Mouse (Mus musculus) brown adipose tissue, adult 24 weeks (tissue): ENCODE data around the gene Rnps1. TPM values are rescaled to one million over a fixed set of nuclear protein-coding genes. Genes with fewer than 3 reads are reported as not detected.
A peak's percentile ranks its signal among the peaks of the same experiment; 100 is the strongest.

Source experiments
- H3K27ac ChIP-seq: fragments of 200-500 bp; replicated peaks from 2 replicates; pipeline ENCODE4 v1.5.1; 2012; ENCODE audit warnings: low read depth, mild to moderate bottlenecking, low read length
- H3K4me1 ChIP-seq: fragments of 200-500 bp; 2 replicates; pipeline ENCODE4 v1.6.1; 2012; ENCODE audit warnings: low read length, mixed read lengths; ENCODE audit not compliant: control insufficient read depth, insufficient read depth, insufficient read length
- H3K4me3 ChIP-seq: fragments of 200-500 bp; 2 replicates; pipeline ENCODE4 v1.5.1; 2012; ENCODE audit warnings: low read depth, mild to moderate bottlenecking, low read length, moderate library complexity; ENCODE audit not compliant: insufficient read depth
- polyA plus RNA-seq: library from polyadenylated mRNA; stranded (reverse); fragments of >200 nt; gene quantifications from 2 replicates; pipeline ENCODE4 v1.2.4, GENCODE M21; 2012; ENCODE audit not compliant: missing spikeins, insufficient read depth, insufficient read length

Gene Rnps1
- polyA plus RNA-seq: 44.3 and 47.2 TPM in 2 replicates

DNA sequence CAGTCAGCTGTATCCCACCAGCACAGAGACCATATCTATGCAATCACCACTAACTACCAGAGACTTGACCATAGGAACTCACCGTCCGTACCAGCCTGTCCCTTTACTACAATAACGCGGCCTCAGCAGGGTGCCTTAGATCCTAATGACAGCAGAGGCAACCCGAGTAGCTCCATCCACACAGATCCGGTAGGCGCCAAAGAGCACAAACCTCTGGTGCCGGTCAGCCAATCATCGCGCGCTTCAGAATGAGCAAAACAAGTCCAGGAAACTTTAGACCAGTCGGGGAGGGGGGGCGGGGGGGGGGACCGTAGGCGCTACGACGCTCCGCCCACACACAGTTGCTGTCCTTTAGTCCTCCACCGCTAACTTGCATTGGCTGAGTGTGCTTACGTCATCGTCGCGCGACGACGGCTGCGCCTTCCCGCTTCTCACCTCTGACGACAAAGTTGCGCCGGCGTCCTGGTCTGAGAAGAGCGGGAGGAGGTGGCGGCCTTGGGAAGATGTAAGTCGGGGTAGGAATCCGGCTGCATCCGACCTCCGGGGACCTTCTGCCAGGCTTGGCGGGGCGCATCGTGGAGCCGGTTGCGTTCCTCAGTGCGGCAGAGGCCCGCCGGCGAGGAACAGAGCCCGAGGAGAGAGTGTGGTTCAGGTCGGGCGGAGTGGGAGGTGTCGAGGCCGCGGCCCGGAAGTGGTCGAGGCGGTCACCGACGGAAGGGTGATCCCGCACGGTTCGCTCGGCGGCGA, at the start of gene Rnps1:
TSS of gene Rnps1 (plus strand) at position 336 of the 747 bp plus-strand sequence.
- Histone ChIP-seq H3K27ac (peak within 1 kb of the TSS; percentile 76), H3K4me1 (peaks cover 4% of the 10 kb centered on the region; the same call in 1 of the 2 replicates), H3K4me3 (peak within 1 kb of the TSS; percentile 85)

DNA sequence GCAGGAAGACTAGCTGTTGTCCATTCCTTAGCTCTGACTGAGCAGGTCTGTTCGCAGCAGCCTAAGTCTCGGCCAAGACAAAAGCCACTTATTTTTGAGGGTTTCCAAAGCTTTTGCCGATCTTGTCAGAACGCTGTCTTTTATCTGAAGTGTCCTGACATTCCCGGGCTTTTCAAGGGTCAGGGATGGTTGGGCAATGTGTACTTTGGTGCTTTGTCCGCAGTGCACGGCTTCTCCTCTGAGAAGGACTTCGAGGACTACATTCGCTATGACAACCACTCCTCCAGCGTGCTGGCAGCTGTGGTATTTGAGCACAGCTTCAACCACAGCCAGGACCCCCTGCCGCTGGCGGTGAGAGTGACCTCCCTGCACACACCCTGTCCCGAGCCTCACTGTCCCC, 48.5 kb upstream of the Rnps1 start:
- Histone ChIP-seq H3K27ac (no peak overlapping the region), H3K4me3 (no peak overlapping the region), H3K4me1 (no peaks in the 10 kb centered on the region)

GRCm38 (mm10) chr17:24375094-24375712, 39.2 kb upstream of the Rnps1 start:
- peaks cover 10% of the 10 kb centered on the region; the same call in 1 of the 2 replicates for H3K4me1 ChIP-seq
- no peak overlapping the region for H3K4me3 ChIP-seq
- H3K27ac ChIP-seq: 0 out of 2 replicates have a peak overlapping the region, but pooled peaks have one; percentile 60

DNA sequence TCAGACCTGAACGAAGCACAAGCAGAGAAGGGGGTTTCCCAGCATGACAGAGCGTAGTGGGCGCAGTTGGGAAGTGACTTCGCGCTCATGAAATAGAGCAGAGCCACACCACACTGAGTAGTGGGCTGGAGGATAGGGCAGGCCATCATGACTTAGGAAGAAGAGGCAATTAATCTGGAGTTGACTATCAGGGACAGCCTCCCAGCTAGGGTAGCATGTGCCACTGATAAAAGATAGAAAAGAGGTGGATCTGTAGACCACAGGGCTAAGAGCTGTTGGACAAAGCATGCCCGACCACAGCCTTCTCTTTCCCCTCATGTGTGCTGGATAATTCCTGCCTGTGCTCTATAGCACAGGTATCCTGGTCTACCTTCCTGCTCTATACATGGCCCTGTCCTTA, 38.5 kb upstream of the Rnps1 start:
- peaks cover 10% of the 10 kb centered on the region; the same call in 1 of the 2 replicates for H3K4me1 ChIP-seq
- H3K27ac ChIP-seq: no peak overlapping the region
- no peak overlapping the region for H3K4me3 ChIP-seq

DNA sequence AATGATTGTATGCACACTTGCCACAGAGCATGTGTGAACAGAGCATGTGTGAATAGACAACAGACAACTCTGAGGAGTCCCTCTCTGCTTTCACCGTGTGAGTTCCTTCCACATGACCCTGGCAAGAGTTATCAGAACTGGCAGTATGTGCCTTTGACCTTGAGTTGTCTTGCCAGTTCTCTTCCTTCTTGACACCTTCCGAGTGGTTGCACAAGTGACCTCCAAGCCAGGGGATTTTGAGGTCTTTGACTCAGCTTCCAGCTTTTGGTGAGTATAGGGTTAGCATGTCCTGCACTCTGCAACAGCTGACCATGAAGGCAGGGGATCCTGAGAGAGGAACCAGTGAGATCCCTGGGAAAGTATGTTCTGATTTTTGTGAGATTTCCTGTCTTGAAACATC, 35.9 kb upstream of the Rnps1 start:
- peaks cover 10% of the 10 kb centered on the region; the same call in 1 of the 2 replicates for H3K4me1 ChIP-seq
- H3K4me3 ChIP-seq: no peak overlapping the region
- no peak overlapping the region for H3K27ac ChIP-seq

- H3K4me1 ChIP-seq: no peaks in the 10 kb centered on the region
- H3K4me3 ChIP-seq: no peak overlapping the region
- H3K27ac ChIP-seq: no peak overlapping the region
Observed at GRCm38 (mm10) chr17:24383789-24384188, 30.6 kb upstream of the Rnps1 start.

DNA sequence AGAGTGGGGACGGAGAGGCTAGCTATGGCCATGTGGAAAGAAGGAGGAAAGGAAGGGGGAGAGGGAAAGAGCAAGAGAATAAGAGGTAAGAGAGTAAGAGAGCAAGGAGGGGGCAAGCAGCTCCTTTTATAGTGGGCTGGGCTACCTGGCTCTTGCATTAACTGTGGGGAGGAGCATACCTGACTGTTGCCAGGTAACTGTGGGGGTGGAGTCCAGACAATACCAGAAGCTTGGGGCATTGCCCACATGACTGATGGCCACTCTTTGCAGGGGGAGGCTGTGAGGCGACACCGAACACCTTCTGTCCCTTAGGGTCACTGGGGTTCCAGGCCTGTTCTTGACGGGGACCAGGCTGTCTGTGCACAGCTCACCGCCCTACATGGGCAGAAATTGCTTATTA, 25.7 kb upstream of the Rnps1 start:
- Histone ChIP-seq H3K4me3 (no peak overlapping the region), H3K27ac (no peak overlapping the region), H3K4me1 (no peaks in the 10 kb centered on the region)

DNA sequence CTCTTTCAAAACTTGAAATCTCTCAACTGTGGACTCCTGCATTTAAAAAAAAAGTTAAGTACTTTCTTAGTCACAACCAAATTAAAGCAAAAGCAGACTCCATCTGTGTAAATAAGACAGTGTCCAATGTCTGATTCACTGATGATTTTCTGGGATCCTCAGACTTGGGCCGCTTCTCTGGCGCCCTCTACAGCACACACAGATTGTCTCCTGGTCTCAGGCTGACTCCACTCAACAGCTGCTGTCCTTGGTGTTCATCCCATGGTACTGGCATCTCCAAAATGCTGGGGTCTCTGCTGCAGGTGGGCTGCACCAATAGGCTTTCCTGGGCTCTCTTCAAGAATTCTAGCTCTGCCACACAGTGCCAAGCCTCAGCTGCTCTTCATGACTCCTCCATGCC, 24.5 kb upstream of the Rnps1 start:
- H3K4me1 ChIP-seq: no peaks in the 10 kb centered on the region
- no peak overlapping the region for H3K27ac ChIP-seq
- no peak overlapping the region for H3K4me3 ChIP-seq

DNA sequence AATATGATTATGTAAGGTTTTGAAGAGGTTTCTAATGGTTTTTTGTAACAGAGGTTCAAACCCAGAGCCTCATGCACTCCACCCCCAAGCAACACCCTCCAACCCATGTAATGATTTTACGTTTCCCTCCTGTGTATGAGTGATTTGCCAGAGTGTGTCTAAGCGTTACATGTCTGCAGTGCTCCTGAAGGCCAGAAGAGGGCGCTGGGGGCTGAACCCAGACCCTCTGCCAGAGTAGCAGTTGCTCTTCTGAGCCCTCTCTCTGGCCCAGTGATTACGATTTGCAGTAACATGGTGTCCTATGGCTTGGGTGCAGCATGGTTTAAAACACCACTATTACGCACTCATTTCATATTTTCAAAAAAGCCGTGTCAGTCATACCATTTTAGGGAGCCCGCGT, 23.2 kb upstream of the Rnps1 start:
- no peak overlapping the region for H3K27ac ChIP-seq

GRCm38 (mm10) chr17:24393527-24393926, 20.8 kb upstream of the Rnps1 start:
- Histone ChIP-seq H3K4me3 (no peak overlapping the region), H3K27ac (no peak overlapping the region), H3K4me1 (no peaks in the 10 kb centered on the region)

More for the DNA sequence above, 23.2 kb upstream of the Rnps1 start:
- no peak overlapping the region for H3K4me3 ChIP-seq
- no peaks in the 10 kb centered on the region for H3K4me1 ChIP-seq

- H3K4me1 ChIP-seq: no peaks in the 10 kb centered on the region
- H3K27ac ChIP-seq: no peak overlapping the region
- no peak overlapping the region for H3K4me3 ChIP-seq
Observed at GRCm38 (mm10) chr17:24394456-24394855, 19.9 kb upstream of the Rnps1 start.

- Histone ChIP-seq H3K4me3 (no peak overlapping the region), H3K4me1 (no peaks in the 10 kb centered on the region), H3K27ac (no peak overlapping the region)
Observed at GRCm38 (mm10) chr17:24402371-24402770, 12.0 kb upstream of the Rnps1 start.

- H3K27ac ChIP-seq: no peak overlapping the region
- no peaks in the 10 kb centered on the region for H3K4me1 ChIP-seq
Observed at GRCm38 (mm10) chr17:24407116-24407803, 7.1 kb upstream of the Rnps1 start.

DNA sequence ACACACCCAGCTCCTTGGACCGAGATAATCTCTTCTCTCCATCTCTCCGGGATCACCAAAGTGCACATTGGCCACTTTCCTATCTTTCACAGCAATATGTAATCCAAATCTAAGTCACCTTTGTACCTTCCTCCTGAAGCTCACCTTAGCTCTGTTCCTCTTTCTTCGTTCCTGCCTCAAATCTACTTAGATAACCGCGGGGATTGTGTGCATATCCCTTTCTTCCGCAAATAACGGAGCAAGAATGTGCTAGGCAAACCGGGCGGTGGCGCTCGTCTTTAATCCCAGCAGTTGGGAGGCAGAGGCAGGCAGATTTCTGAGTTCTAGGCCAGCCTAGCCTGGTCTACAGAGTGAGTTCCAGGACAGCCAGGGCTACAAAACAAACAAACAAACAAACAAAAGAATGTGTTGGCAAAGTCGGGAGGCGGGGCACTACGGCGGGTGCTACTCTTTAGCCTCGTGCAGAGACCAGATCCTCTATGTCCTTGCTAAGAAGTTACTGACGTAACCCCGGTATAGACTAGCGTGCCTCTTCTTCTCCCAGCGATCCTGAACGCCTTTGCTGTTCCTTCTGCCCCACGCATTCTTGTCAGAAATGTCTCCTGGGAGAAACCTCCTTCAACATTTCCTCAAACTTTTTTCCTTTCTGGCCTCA, 681 bp upstream of the Rnps1 start:
- peak overlapping the region; percentile 76 for H3K27ac ChIP-seq
- H3K4me1 ChIP-seq: peaks cover 4% of the 10 kb centered on the region; the same call in 1 of the 2 replicates
- peak overlapping the region; percentile 68 for H3K4me3 ChIP-seq

More at GRCm38 (mm10) chr17:24407116-24407803, 7.1 kb upstream of the Rnps1 start:
- H3K4me3 ChIP-seq: no peak overlapping the region

DNA sequence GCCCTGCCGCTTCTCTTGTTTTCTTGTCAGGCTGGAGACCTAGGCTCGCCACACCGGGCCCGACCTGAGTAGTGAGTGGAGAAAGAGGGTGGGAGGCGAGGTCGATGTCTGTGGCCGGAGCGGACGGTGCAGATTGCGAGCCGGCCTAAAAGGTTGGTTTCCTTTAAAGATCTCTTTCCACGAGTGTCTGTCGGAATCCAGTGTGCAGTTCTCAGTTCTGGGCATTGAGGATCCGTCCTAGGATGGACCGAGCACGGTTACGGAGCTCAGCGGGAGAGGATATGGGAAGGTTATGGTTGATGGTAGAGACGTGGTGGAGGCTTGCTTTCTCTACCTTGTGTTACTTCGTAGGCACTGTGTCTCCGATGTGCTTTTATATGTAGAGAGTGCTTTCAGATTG, 646 bp downstream of the Rnps1 start:
- H3K27ac ChIP-seq: peak overlapping the region; percentile 60
- peak overlapping the region; percentile 85 for H3K4me3 ChIP-seq
- H3K4me1 ChIP-seq: peaks cover 4% of the 10 kb centered on the region; the same call in 1 of the 2 replicates
